ENCODE assay signal across 7 mouse cellular contexts in genomic region chr11:20829993-20830685, GRCm38 (mm10). TPM values are rescaled to one million over a fixed set of nuclear protein-coding genes. Genes with fewer than 3 reads are reported as not detected.
A peak's percentile ranks its signal among the peaks of the same experiment; 100 is the strongest.
DNase-seq lines count a peak whose midpoint lies in the region; ATAC-seq and TF ChIP-seq lines count a peak whose summit lies in the region.

No protein-coding gene starts in this region.

- H3K27ac ChIP-seq in liver, adult 2 months (replicated peaks; ENCODE audit: insufficient read depth, low read depth, low read length): peak overlapping the region; percentile 61; the same call in 1 of the 2 replicates
- peak overlapping the region; percentile 88 for H3K27ac ChIP-seq in heart, embryonic 16.5 days (ENCODE audit: low read length)
- H3K27ac ChIP-seq in limb, embryonic 12.5 days: peak overlapping the region; percentile 77
- H3K27ac ChIP-seq in midbrain, embryonic 16.5 days (ENCODE audit: low read length): peak overlapping the region; percentile 91

- peak overlapping the region; percentile 72 for H3K4me3 ChIP-seq in liver, adult 2 months (ENCODE audit: insufficient read depth, low read depth, low read length)
- peak overlapping the region; percentile 82 for H3K4me3 ChIP-seq in heart, embryonic 16.5 days (ENCODE audit: low read length)
- H3K4me3 ChIP-seq in limb, embryonic 12.5 days (replicated peaks): peak overlapping the region; percentile 90
- H3K4me3 ChIP-seq in midbrain, embryonic 16.5 days (ENCODE audit: low read depth, low read length): peak overlapping the region; percentile 80

- peaks cover 16% of the 10 kb centered on the region for H3K4me1 ChIP-seq in liver, adult 2 months (ENCODE audit: control insufficient read depth, insufficient read depth, low read length)
- peaks cover 10% of the 10 kb centered on the region for H3K4me1 ChIP-seq in heart, embryonic 16.5 days (ENCODE audit: control insufficient read depth, insufficient read depth, low read length)
- peaks cover 32% of the 10 kb centered on the region for H3K4me1 ChIP-seq in limb, embryonic 12.5 days (replicated peaks)
- peaks cover 24% of the 10 kb centered on the region for H3K4me1 ChIP-seq in midbrain, embryonic 16.5 days (ENCODE audit: control insufficient read depth, insufficient read depth, low read length)

- no peak for TF ChIP-seq POLR2A in liver, adult 2 months (IDR thresholded peaks at IDR 0.05; ENCODE audit: extremely low read depth, insufficient read depth, low read length)

- peak; percentile 4; the same call in 1 of the 2 replicates for ATAC-seq in heart, embryonic 16.5 days (replicated peaks; ENCODE audit: extremely low read depth, insufficient read depth, low FRiP score)
- peak; percentile 33; the same call in 1 of the 2 replicates for ATAC-seq in limb, embryonic 12.5 days (ENCODE audit: insufficient number of reproducible peaks, insufficient read depth, low FRiP score, low TSS enrichment, low read depth)
- peak; percentile 53 for ATAC-seq in midbrain, embryonic 16.5 days

- H3K79me2 ChIP-seq in liver, adult 2 months (ENCODE audit: control insufficient read depth, insufficient read depth, low read length): no peaks in the 10 kb centered on the region

- H3K9me3 ChIP-seq in heart, embryonic 16.5 days (replicated peaks; ENCODE audit: control insufficient read depth, low read length): no peaks in the 10 kb centered on the region
- H3K9me3 ChIP-seq in limb, embryonic 12.5 days: no peaks in the 10 kb centered on the region
- no peaks in the 10 kb centered on the region for H3K9me3 ChIP-seq in midbrain, embryonic 16.5 days (replicated peaks; ENCODE audit: control insufficient read depth, low read length, poor library complexity, severe bottlenecking)

- TF ChIP-seq CTCF in liver, adult 2 months (IDR thresholded peaks at IDR 0.05; ENCODE audit: low read depth, low read length): no peak

- 7% methylated on average over 23 of the region's 23 CpGs for WGBS in liver, adult 2 months
- 12% methylated on average over 23 of the region's 23 CpGs for WGBS in heart, embryonic 16.5 days
- 12% methylated on average over 23 of the region's 23 CpGs for WGBS in limb, embryonic 12.5 days
- WGBS in midbrain, embryonic 16.5 days: 12% methylated on average over 23 of the region's 23 CpGs

- DNase-seq in liver, adult 2 months (ENCODE audit: extremely low read depth, low read depth, low spot score): peak; percentile 39
- DNase-seq in liver: no peak
- DNase-seq in cerebellum, postnatal 14 days: peak; percentile 9 to 28
- no peak for DNase-seq in ovary, postnatal 14 days (ENCODE audit: low spot score)

- peak overlapping the region; percentile 91 for H3K9ac ChIP-seq in liver, adult 2 months (ENCODE audit: low read depth, low read length)
- H3K9ac ChIP-seq in heart, embryonic 16.5 days (ENCODE audit: low read length): peak overlapping the region; percentile 93
- H3K9ac ChIP-seq in limb, embryonic 12.5 days (replicated peaks): peak overlapping the region; percentile 92
- H3K9ac ChIP-seq in midbrain, embryonic 16.5 days (ENCODE audit: low read depth, low read length): peak overlapping the region; percentile 94

- H3K27me3 ChIP-seq in liver, adult 2 months (ENCODE audit: control insufficient read depth, insufficient read depth, low read length): no peaks in the 10 kb centered on the region
- no peaks in the 10 kb centered on the region for H3K27me3 ChIP-seq in heart, embryonic 16.5 days (ENCODE audit: control insufficient read depth, insufficient read depth, low read length)
- H3K27me3 ChIP-seq in limb, embryonic 12.5 days: peaks cover 8% of the 10 kb centered on the region
- no peaks in the 10 kb centered on the region for H3K27me3 ChIP-seq in midbrain, embryonic 16.5 days (ENCODE audit: control insufficient read depth, insufficient read depth, low read depth, low read length)

- H3K36me3 ChIP-seq in liver, adult 2 months (ENCODE audit: control insufficient read depth, insufficient read depth, low read length): peaks cover 4% of the 10 kb centered on the region; the same call in 1 of the 2 replicates
- peaks cover 11% of the 10 kb centered on the region for H3K36me3 ChIP-seq in heart, embryonic 16.5 days (ENCODE audit: control insufficient read depth, insufficient read depth)
- H3K36me3 ChIP-seq in limb, embryonic 12.5 days: peaks cover 24% of the 10 kb centered on the region
- H3K36me3 ChIP-seq in midbrain, embryonic 16.5 days (ENCODE audit: control insufficient read depth, insufficient read depth, low read length): no peaks in the 10 kb centered on the region; the same call in 1 of the 2 replicates

- H3K4me2 ChIP-seq in heart, embryonic 16.5 days (ENCODE audit: low read depth, low read length): peak overlapping the region; percentile 85
- peak overlapping the region; percentile 85 for H3K4me2 ChIP-seq in limb, embryonic 12.5 days
- H3K4me2 ChIP-seq in midbrain, embryonic 16.5 days (ENCODE audit: low read length): peak overlapping the region; percentile 84

RNA-seq across cellular contexts. Expression of gene Lgalsl, which starts 0.7 kb away (rescaled TPM):
- 4.9 and 6.6 TPM in 2 replicates for total RNA-seq in liver, adult 2 months (2014; rRNA removed)
- polyA plus RNA-seq in liver, adult 2 months (2012; rRNA removed): 4.5 and 6.6 TPM in 2 replicates
- 34.6 and 37.6 TPM in 2 replicates for polyA plus RNA-seq in heart, embryonic 16.5 days (2015; fragmentation: Nextera tagmentation; extraction: Ambion mirVana)
- polyA plus RNA-seq in limb, embryonic 12.5 days (2016; fragmentation: Nextera tagmentation; extraction: Ambion mirVana): 33.7 and 37.3 TPM in 2 replicates
- polyA plus RNA-seq in midbrain, embryonic 16.5 days (2015; fragmentation: Nextera tagmentation; extraction: Ambion mirVana): 92.2 and 99.1 TPM in 2 replicates

Comparison
In these comparisons a context has a peak if more than half of its experiments do, and no peak if none do; other contexts are left out.
1. DNase-seq: peak in liver, adult 2 months (single experiment) and cerebellum, postnatal 14 days (2 of 2); none in liver (single experiment) and ovary, postnatal 14 days (single experiment).
2. Peak in every context shown above with its lines, with median percentiles within 50 percentile points of each other: H3K27ac ChIP-seq, H3K4me3 ChIP-seq, H3K9ac ChIP-seq, ATAC-seq and H3K4me2 ChIP-seq.